Mouse (Mus musculus) gastrocnemius, postnatal 25 days (tissue): ENCODE measurements around the gene Arap2. TPM values are rescaled to one million over a fixed set of nuclear protein-coding genes. Genes with fewer than 3 reads are reported as not detected.
"Not testable (repeated sequence)": the region's sequence is repeated elsewhere in the genome, so short reads cannot be mapped to it uniquely, and the experiment has no call there.

Source experiments
- DNase-seq: peaks from one replicate; pipeline ENCODE4 v3.0.0; 2022
- total RNA-seq, 2 experiments: library from RNA; stranded (reverse); gene quantifications; 1 replicate in 1 of 2; 2 replicates in 1 of 2; pipeline ENCODE4 v1.2.3; 2021

Gene Arap2
- total RNA-seq, 2 experiments from 2014 or later: 0.91 to 1.00 TPM

- no peak for DNase-seq
These were observed 26.2 kb downstream of the Arap2 start for GRCm38 (mm10) chr5:62739451-62740415.

GRCm38 (mm10) chr5:62730573-62730972 lies 35.4 kb downstream of the Arap2 start:
- not testable (repeated sequence) for DNase-seq

- no peak for DNase-seq
These were observed 40.4 kb downstream of the Arap2 start for GRCm38 (mm10) chr5:62725551-62725950.

GRCm38 (mm10) chr5:62723261-62724105 lies 42.5 kb downstream of the Arap2 start:
- DNase-seq: no peak

GRCm38 (mm10) chr5:62716468-62716867 lies 49.5 kb downstream of the Arap2 start:
- no peak for DNase-seq

GRCm38 (mm10) chr5:62715977-62716376 lies 50.0 kb downstream of the Arap2 start:
- no peak for DNase-seq

- DNase-seq: no peak
These were observed 50.5 kb downstream of the Arap2 start for GRCm38 (mm10) chr5:62715436-62715835.

GRCm38 (mm10) chr5:62710955-62711354 lies 55.0 kb downstream of the Arap2 start:
- DNase-seq: no peak

GRCm38 (mm10) chr5:62706900-62707299 lies 59.1 kb downstream of the Arap2 start:
- no peak for DNase-seq

- DNase-seq: no peak
These were observed 76.0 kb downstream of the Arap2 start for GRCm38 (mm10) chr5:62689965-62690364.

- DNase-seq: no peak
These were observed 82.2 kb downstream of the Arap2 start for GRCm38 (mm10) chr5:62683751-62684150.

GRCm38 (mm10) chr5:62683207-62683606 lies 82.8 kb downstream of the Arap2 start:
- no peak for DNase-seq

- DNase-seq: no peak
These were observed 88.6 kb downstream of the Arap2 start for GRCm38 (mm10) chr5:62677390-62677789.

GRCm38 (mm10) chr5:62672736-62673436 lies 93.1 kb downstream of the Arap2 start:
- DNase-seq: no peak

GRCm38 (mm10) chr5:62665329-62665728 lies 100.6 kb downstream of the Arap2 start:
- DNase-seq: no peak

GRCm38 (mm10) chr5:62664847-62665246 lies 101.1 kb downstream of the Arap2 start:
- no peak for DNase-seq

GRCm38 (mm10) chr5:62663206-62663605 lies 102.8 kb downstream of the Arap2 start:
- no peak for DNase-seq

GRCm38 (mm10) chr5:62653924-62654323 lies 112.0 kb downstream of the Arap2 start:
- DNase-seq: no peak

- no peak for DNase-seq
These were observed 123.6 kb downstream of the Arap2 start for GRCm38 (mm10) chr5:62642330-62642729.

- DNase-seq: no peak
These were observed 125.5 kb downstream of the Arap2 start for GRCm38 (mm10) chr5:62640501-62640900.

- no peak for DNase-seq
These were observed 129.6 kb downstream of the Arap2 start for GRCm38 (mm10) chr5:62636341-62636740.

GRCm38 (mm10) chr5:62628901-62629300 lies 137.1 kb downstream of the Arap2 start:
- no peak for DNase-seq
